Mouse (Mus musculus) C2C12 (cell line): ENCODE measurements around the gene Zw10. TPM values are rescaled to one million over a fixed set of nuclear protein-coding genes. Genes with fewer than 3 reads are reported as not detected.

Experiments
- H3K27me3 ChIP-seq: one replicate; pipeline ENCODE4 v1.6.1; 2011; ENCODE audit not compliant: control insufficient read depth, insufficient read depth, insufficient read length
- H3K36me3 ChIP-seq: one replicate; pipeline ENCODE4 v1.6.1; 2011; ENCODE audit not compliant: control insufficient read depth, insufficient read depth
- H3K4me3 ChIP-seq: one replicate; pipeline ENCODE4 v1.5.1; 2011; ENCODE audit warnings: mild to moderate bottlenecking, control low read depth; ENCODE audit not compliant: poor library complexity, insufficient read depth, severe bottlenecking
- H3K79me2 ChIP-seq: one replicate; pipeline ENCODE4 v1.6.1; 2011; ENCODE audit not compliant: control insufficient read depth, insufficient read depth
- H3K79me3 ChIP-seq: one replicate; pipeline ENCODE4 v1.6.1; 2011; ENCODE audit warnings: low read depth, control low read depth
- H3ac ChIP-seq: one replicate; pipeline ENCODE3; 2011; ENCODE audit warnings: low read depth; ENCODE audit not compliant: control insufficient read depth, insufficient read length
- CEBPB ChIP-seq: IDR thresholded peaks from one replicate; pipeline ENCODE4 v1.6.1; 2011; ENCODE audit warnings: low read depth, mild to moderate bottlenecking, control low read depth, moderate library complexity
- CTCF ChIP-seq: IDR thresholded peaks from one replicate; pipeline ENCODE4 v1.5.1; 2011; ENCODE audit not compliant: control insufficient read depth, insufficient read depth, insufficient read length
- FOSL1 ChIP-seq: IDR thresholded peaks from one replicate; pipeline ENCODE4 v1.8.0; 2011; ENCODE audit warnings: mild to moderate bottlenecking, low read length; ENCODE audit not compliant: poor library complexity, insufficient read depth, severe bottlenecking
- MAX ChIP-seq: IDR thresholded peaks from one replicate; pipeline ENCODE4 v1.6.1; 2011; ENCODE audit warnings: mild to moderate bottlenecking, control low read depth
- MYOD1 ChIP-seq: IDR thresholded peaks from one replicate; pipeline ENCODE4 v1.6.1; 2011; ENCODE audit warnings: low read depth; ENCODE audit not compliant: control insufficient read depth, insufficient read length
- MYOG ChIP-seq: IDR thresholded peaks from one replicate; pipeline ENCODE4 v1.6.1; 2011; ENCODE audit not compliant: control insufficient read depth, insufficient read length; ENCODE audit errors: extremely low read depth
- USF1 ChIP-seq: IDR thresholded peaks from one replicate; pipeline ENCODE4 v1.6.1; 2011; ENCODE audit warnings: low read depth, mild to moderate bottlenecking, control low read depth, moderate library complexity
- polyA plus RNA-seq: library from polyadenylated mRNA; unstranded; fragments of >200 nt; fragmentation: generic; extraction: Trizol; gene quantifications from one replicate; pipeline ENCODE4 v1.2.1, GENCODE M21; 2012; ENCODE audit warnings: missing spikeins

Zw10 gene
- polyA plus RNA-seq, 1 experiment = 24.7 TPM

GRCm38 (mm10) chr9:49087317-49087716, 31.9 kb downstream of the Zw10 start:
- Histone ChIP-seq H3K36me3 (peaks cover 10% of the 10 kb centered on the region), H3K79me2 (no peaks in the 10 kb centered on the region), H3K79me3 (no peaks in the 10 kb centered on the region), H3K4me3 (no peak overlapping the region), H3K27me3 (no peaks in the 10 kb centered on the region), H3ac (no peak overlapping the region)
- TF ChIP-seq USF1 = no peak
- no peak for TF ChIP-seq CTCF
- TF ChIP-seq CEBPB = no peak
- TF ChIP-seq MYOG = no peak
- no peak for TF ChIP-seq FOSL1
- no peak for TF ChIP-seq MAX
- no peak for TF ChIP-seq MYOD1

- H3K27me3 ChIP-seq = no peaks in the 10 kb centered on the region
- TF ChIP-seq CEBPB (no peak), USF1 (no peak), CTCF (no peak), MYOD1 (no peak), MAX (no peak), MYOG (no peak), FOSL1 (no peak)
- no peaks in the 10 kb centered on the region for H3K36me3 ChIP-seq
Measured at GRCm38 (mm10) chr9:49098871-49099270, 43.5 kb downstream of the Zw10 start.

GRCm38 (mm10) chr9:49102328-49102727, 46.9 kb downstream of the Zw10 start:
- H3K36me3 ChIP-seq = no peaks in the 10 kb centered on the region
- peaks cover 3% of the 10 kb centered on the region for H3K27me3 ChIP-seq
- no peak overlapping the region for H3K4me3 ChIP-seq
- TF ChIP-seq MYOD1 = no peak
- no peak for TF ChIP-seq USF1
- TF ChIP-seq CEBPB = no peak
- no peak for TF ChIP-seq MAX
- TF ChIP-seq CTCF = no peak
- TF ChIP-seq FOSL1 = no peak
- TF ChIP-seq MYOG = no peak
- H3K79me3 ChIP-seq = no peaks in the 10 kb centered on the region
- no peak overlapping the region for H3ac ChIP-seq
- no peaks in the 10 kb centered on the region for H3K79me2 ChIP-seq

More at GRCm38 (mm10) chr9:49098871-49099270, 43.5 kb downstream of the Zw10 start:
- H3K4me3 ChIP-seq = no peak overlapping the region
- no peak overlapping the region for H3ac ChIP-seq
- H3K79me2 ChIP-seq = no peaks in the 10 kb centered on the region
- H3K79me3 ChIP-seq = no peaks in the 10 kb centered on the region

- H3ac ChIP-seq = no peak overlapping the region
- H3K36me3 ChIP-seq = no peaks in the 10 kb centered on the region
- H3K27me3 ChIP-seq = peaks cover 3% of the 10 kb centered on the region
- H3K79me2 ChIP-seq = no peaks in the 10 kb centered on the region
- TF ChIP-seq MYOD1 (no peak), CEBPB (no peak), CTCF (no peak), FOSL1 (no peak), MAX (no peak), MYOG (no peak), USF1 (no peak)
- no peak overlapping the region for H3K4me3 ChIP-seq
- H3K79me3 ChIP-seq = no peaks in the 10 kb centered on the region
Measured at GRCm38 (mm10) chr9:49109101-49109500, 53.7 kb downstream of the Zw10 start.

- no peak overlapping the region for H3ac ChIP-seq
- TF ChIP-seq MAX (no peak), MYOD1 (no peak), USF1 (no peak), CTCF (no peak), CEBPB (no peak), FOSL1 (no peak)
- H3K79me3 ChIP-seq = no peaks in the 10 kb centered on the region
- no peak overlapping the region for H3K4me3 ChIP-seq
- H3K27me3 ChIP-seq = peaks cover 7% of the 10 kb centered on the region
- H3K36me3 ChIP-seq = no peaks in the 10 kb centered on the region
- H3K79me2 ChIP-seq = no peaks in the 10 kb centered on the region
Measured at GRCm38 (mm10) chr9:49110476-49111220, 55.2 kb downstream of the Zw10 start.

GRCm38 (mm10) chr9:49111296-49111695, 55.9 kb downstream of the Zw10 start:
- H3K27me3 ChIP-seq = peaks cover 6% of the 10 kb centered on the region
- no peak overlapping the region for H3K4me3 ChIP-seq
- no peak for TF ChIP-seq MAX
- TF ChIP-seq CTCF = no peak
- no peak for TF ChIP-seq MYOG
- no peak for TF ChIP-seq USF1
- no peak for TF ChIP-seq CEBPB
- no peak for TF ChIP-seq FOSL1
- no peak for TF ChIP-seq MYOD1
- no peaks in the 10 kb centered on the region for H3K79me2 ChIP-seq
- no peak overlapping the region for H3ac ChIP-seq
- H3K36me3 ChIP-seq = no peaks in the 10 kb centered on the region
- H3K79me3 ChIP-seq = no peaks in the 10 kb centered on the region
